Mouse (Mus musculus) midbrain, embryonic 14.5 days (tissue): ENCODE data around the gene Cpne8. TPM values are rescaled to one million over a fixed set of nuclear protein-coding genes. Genes with fewer than 3 reads are reported as not detected.
"Not testable (repeated sequence)": the region's sequence is repeated elsewhere in the genome, so short reads cannot be mapped to it uniquely, and the experiment has no call there.

Experiments used
- ATAC-seq: fragments of 200-750 bp; cut with Nextera tagmentation; 2 replicates; pipeline ENCODE4 v1.8.0; 2017; ENCODE audit warnings: moderate number of reproducible peaks, moderate library complexity; ENCODE audit not compliant: low FRiP score, low TSS enrichment
- DNase-seq: peaks from one replicate; pipeline ENCODE4 v3.0.0-alpha.2; 2015
- H3K27ac ChIP-seq: fragments of 300-500 bp; sonication (generic); replicated peaks from 2 replicates; pipeline ENCODE4 v1.5.1; 2014; ENCODE audit warnings: mild to moderate bottlenecking, low read depth, low read length, moderate library complexity
- H3K27me3 ChIP-seq: fragments of 300-500 bp; sonication (generic); 2 replicates; pipeline ENCODE4 v1.6.1; 2014; ENCODE audit warnings: low read length, control low read depth, mixed read lengths; ENCODE audit not compliant: control insufficient read depth, insufficient read depth
- H3K36me3 ChIP-seq: fragments of 300-500 bp; sonication (generic); 2 replicates; pipeline ENCODE4 v1.6.1; 2014; ENCODE audit warnings: low read length, control low read depth; ENCODE audit not compliant: control insufficient read depth, insufficient read depth
- H3K4me1 ChIP-seq: fragments of 300-500 bp; sonication (generic); 2 replicates; pipeline ENCODE4 v1.6.1; 2014; ENCODE audit warnings: mild to moderate bottlenecking, antibody characterized with exemption, low read length, control low read depth; ENCODE audit not compliant: control insufficient read depth, insufficient read depth
- H3K4me2 ChIP-seq: fragments of 300-500 bp; sonication (generic); 2 replicates; pipeline ENCODE4 v1.6.1; 2014; ENCODE audit warnings: mild to moderate bottlenecking, low read length, moderate library complexity
- H3K4me3 ChIP-seq: fragments of 300-500 bp; sonication (generic); replicated peaks from 2 replicates; pipeline ENCODE4 v1.5.1; 2014; ENCODE audit warnings: low read depth, low read length
- H3K9ac ChIP-seq: fragments of 300-500 bp; sonication (generic); replicated peaks from 2 replicates; pipeline ENCODE4 v1.6.1; 2014; ENCODE audit warnings: mild to moderate bottlenecking, low read length, moderate library complexity
- H3K9me3 ChIP-seq: fragments of 300-500 bp; sonication (generic); 2 replicates; pipeline ENCODE4 v1.6.1; 2016; ENCODE audit warnings: low read length, control low read depth, mixed read lengths; ENCODE audit not compliant: control insufficient read depth
- WGBS: fragments of 180-500 bp; shearing (Covaris S2); extraction: QIAGEN DNeasy Blood & Tissue Kit; methylation state at CpG from one replicate; pipeline ENCODE4 v1.1.7; 2014; 5-methylcytosine and 5-hydroxymethylcytosine counted together
- polyA plus RNA-seq: library from polyadenylated mRNA; unstranded; fragments of >200 nt; fragmentation: Nextera tagmentation; extraction: Ambion mirVana; gene quantifications from 2 replicates; pipeline ENCODE4 v1.2.1, GENCODE M21; 2014

Cpne8 gene
- polyA plus RNA-seq, 1 experiment from 2014 or later: 11.0 TPM

DNA sequence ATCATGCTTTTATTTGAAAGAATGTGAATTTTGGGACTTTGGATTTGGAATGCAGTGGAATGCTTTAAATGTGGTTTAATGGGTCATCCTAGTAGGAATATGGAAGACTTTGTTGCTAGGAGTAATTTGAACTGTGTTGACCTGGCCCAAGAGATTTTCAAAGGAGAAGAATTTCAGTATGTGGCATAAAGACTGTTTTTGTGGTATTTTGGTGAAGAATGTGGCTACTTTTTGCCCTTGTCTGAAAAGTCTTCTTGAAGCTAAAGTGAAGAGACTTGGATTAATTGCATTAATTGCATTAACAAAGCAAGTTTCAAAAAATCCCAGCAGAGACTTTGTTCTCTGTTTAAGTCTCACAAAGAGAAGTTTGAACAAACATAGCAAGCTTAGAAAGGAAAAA lies 208.7 kb downstream of the Cpne8 start:
- not testable (repeated sequence) for H3K27ac ChIP-seq, H3K9me3 ChIP-seq, ATAC-seq, DNase-seq, H3K4me1 ChIP-seq, H3K27me3 ChIP-seq, H3K9ac ChIP-seq, H3K4me3 ChIP-seq, H3K36me3 ChIP-seq, H3K4me2 ChIP-seq

- no peaks in the 10 kb centered on the region for H3K27me3 ChIP-seq
- H3K4me3 ChIP-seq: no peak overlapping the region
- H3K9me3 ChIP-seq: no peaks in the 10 kb centered on the region
- H3K9ac ChIP-seq: no peak overlapping the region
- WGBS: 92% methylated on average over 2 of the region's 2 CpGs
- no peaks in the 10 kb centered on the region for H3K4me1 ChIP-seq
- H3K36me3 ChIP-seq: no peaks in the 10 kb centered on the region
- ATAC-seq (no peak), DNase-seq (no peak)
- H3K27ac ChIP-seq: no peak overlapping the region
- H3K4me2 ChIP-seq: no peak overlapping the region
Measured at GRCm38 (mm10) chr15:90463281-90463680, 216.0 kb downstream of the Cpne8 start.

DNA sequence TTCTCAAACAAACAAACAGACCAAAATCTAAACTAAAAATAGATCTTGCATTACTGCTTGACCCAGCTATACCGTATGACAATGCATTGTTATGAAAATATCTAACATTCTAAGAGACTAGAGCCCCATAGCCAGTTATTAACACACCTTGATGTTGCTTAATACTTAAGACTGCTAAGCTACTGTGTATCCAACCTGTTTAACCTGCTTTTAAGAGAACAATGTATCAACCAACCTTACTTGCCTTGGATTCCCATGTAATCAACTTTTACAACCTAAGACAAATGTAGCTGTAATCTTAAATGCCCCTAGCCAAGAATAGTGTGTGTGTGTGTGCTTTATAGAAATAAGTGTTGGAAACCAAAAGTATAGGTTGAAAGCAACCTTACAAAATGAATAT lies 233.2 kb downstream of the Cpne8 start:
- no peaks in the 10 kb centered on the region for H3K4me1 ChIP-seq
- no peak overlapping the region for H3K27ac ChIP-seq
- no peak for ATAC-seq
- WGBS: 90% methylated on average over 1 of the region's 1 CpGs
- H3K36me3 ChIP-seq: no peaks in the 10 kb centered on the region
- no peak overlapping the region for H3K4me2 ChIP-seq
- no peak for DNase-seq
- H3K4me3 ChIP-seq: no peak overlapping the region
- no peak overlapping the region for H3K9ac ChIP-seq
- H3K9me3 ChIP-seq: no peaks in the 10 kb centered on the region
- no peaks in the 10 kb centered on the region for H3K27me3 ChIP-seq
